Mouse (Mus musculus) kidney, embryonic 16.5 days (tissue): Measurements from ENCODE around the gene Tnpo3. TPM values are rescaled to one million over a fixed set of nuclear protein-coding genes. Genes with fewer than 3 reads are reported as not detected.
"Not testable (repeated sequence)": the region's sequence is repeated elsewhere in the genome, so short reads cannot be mapped to it uniquely, and the experiment has no call there.

Experiments
- ATAC-seq: fragments of 200-750 bp; cut with Nextera tagmentation; 2 replicates; pipeline ENCODE4 v1.8.0; 2017; ENCODE audit warnings: moderate TSS enrichment; ENCODE audit not compliant: low FRiP score, low TSS enrichment
- H3K27ac ChIP-seq: fragments of 300-500 bp; sonication (generic); 2 replicates; pipeline ENCODE4 v1.5.1; 2014; ENCODE audit warnings: low read length
- H3K27me3 ChIP-seq: fragments of 300-500 bp; sonication (generic); 2 replicates; pipeline ENCODE4 v1.6.1; 2014; ENCODE audit warnings: low read length, control low read depth, mixed read lengths; ENCODE audit not compliant: insufficient read depth
- H3K36me3 ChIP-seq: fragments of 300-500 bp; sonication (generic); 2 replicates; pipeline ENCODE4 v1.6.1; 2014; ENCODE audit warnings: low read length, control low read depth, mixed read lengths; ENCODE audit not compliant: insufficient read depth
- H3K4me1 ChIP-seq: fragments of 300-500 bp; sonication (generic); 2 replicates; pipeline ENCODE4 v1.6.1; 2014; ENCODE audit warnings: low read length, control low read depth, mixed read lengths; ENCODE audit not compliant: insufficient read depth
- H3K4me2 ChIP-seq: fragments of 300-500 bp; sonication (generic); replicated peaks from 2 replicates; pipeline ENCODE4 v1.6.1; 2014; ENCODE audit warnings: low read depth, low read length
- H3K4me3 ChIP-seq: fragments of 300-500 bp; sonication (generic); 2 replicates; pipeline ENCODE4 v1.5.1; 2014; ENCODE audit warnings: mild to moderate bottlenecking, low read length
- H3K9ac ChIP-seq: fragments of 300-500 bp; sonication (generic); replicated peaks from 2 replicates; pipeline ENCODE4 v1.6.1; 2014; ENCODE audit warnings: low read length
- H3K9me3 ChIP-seq: fragments of 300-500 bp; sonication (generic); 2 replicates; pipeline ENCODE4 v1.6.1; 2016; ENCODE audit warnings: low read length, control low read depth
- WGBS: fragments of 180-500 bp; shearing (Covaris S2); extraction: QIAGEN DNeasy Blood & Tissue Kit; methylation state at CpG from one replicate; pipeline ENCODE4 v1.1.7; 2014; 5-methylcytosine and 5-hydroxymethylcytosine counted together
- polyA plus RNA-seq: library from polyadenylated mRNA; unstranded; fragments of >200 nt; fragmentation: Nextera tagmentation; extraction: Ambion mirVana; gene quantifications from 2 replicates; pipeline ENCODE4 v1.2.1, GENCODE M21; 2015

Tnpo3 gene
- polyA plus RNA-seq, 1 experiment from 2014 or later = 101 TPM

DNA sequence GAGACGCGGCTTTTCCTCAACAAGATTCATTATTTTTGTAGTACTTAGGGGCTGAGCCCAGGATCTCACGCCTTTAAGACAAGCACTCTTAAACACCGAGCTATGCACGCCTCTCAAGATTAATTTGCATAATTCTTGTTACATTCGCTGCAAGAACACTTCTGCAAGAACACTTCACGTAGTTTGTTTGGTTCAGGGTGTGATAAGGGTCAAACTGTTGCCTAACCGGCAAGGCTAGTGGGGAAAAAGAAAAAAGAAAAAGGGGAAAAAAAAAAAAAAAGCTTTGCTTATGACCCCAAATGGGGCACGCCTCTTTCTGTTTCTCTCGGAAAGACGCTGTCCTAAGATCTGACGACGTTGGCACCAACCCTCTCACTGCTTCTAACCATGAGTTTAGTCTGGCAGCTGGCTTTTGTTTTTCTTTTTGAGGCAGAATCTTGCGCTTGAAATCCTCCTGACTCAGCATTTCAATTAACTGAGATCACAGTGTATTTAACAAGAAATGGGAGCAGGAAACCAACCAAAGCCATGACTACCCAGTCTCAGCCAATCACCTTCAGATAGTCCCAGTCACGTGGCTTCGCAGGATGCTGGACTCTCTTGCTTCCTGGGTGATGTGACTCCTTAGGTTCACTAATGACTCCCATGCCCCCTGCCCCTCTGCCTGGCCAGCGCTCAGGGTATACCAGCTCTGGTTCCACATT, 11.3 kb upstream of the Tnpo3 start:
- H3K4me2 ChIP-seq = no peak overlapping the region
- no peak overlapping the region for H3K27ac ChIP-seq
- H3K4me3 ChIP-seq = no peak overlapping the region
- H3K4me1 ChIP-seq = no peaks in the 10 kb centered on the region
- 65% methylated on average over 17 of the region's 17 CpGs for WGBS
- ATAC-seq = no peak
- H3K36me3 ChIP-seq = no peaks in the 10 kb centered on the region
- peaks cover 3% of the 10 kb centered on the region; the same call in 1 of the 2 replicates for H3K27me3 ChIP-seq
- H3K9me3 ChIP-seq = no peaks in the 10 kb centered on the region
- H3K9ac ChIP-seq = no peak overlapping the region

DNA sequence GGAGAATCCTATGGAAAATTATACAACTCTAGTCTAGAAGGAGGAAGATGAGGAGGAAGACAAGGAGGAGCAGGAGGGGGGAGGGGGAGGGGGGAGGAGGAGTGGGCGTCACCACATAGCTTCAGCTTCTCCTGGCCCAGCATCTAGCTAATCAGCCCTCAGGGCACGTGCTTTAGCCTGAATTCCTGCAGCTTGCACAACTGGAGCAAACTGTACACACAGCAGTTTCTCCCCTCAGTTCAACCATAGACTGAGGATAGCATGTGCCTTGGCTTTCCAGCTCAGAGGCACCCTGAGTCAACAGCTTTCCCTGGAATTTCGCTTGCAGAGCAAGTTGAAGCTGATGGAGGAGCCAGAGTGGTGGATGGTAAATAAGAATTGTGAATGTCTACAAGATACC, 10.5 kb upstream of the Tnpo3 start:
- Histone ChIP-seq H3K27me3 (peaks cover 3% of the 10 kb centered on the region; the same call in 1 of the 2 replicates), H3K4me3 (no peak overlapping the region), H3K4me1 (no peaks in the 10 kb centered on the region), H3K9ac (no peak overlapping the region), H3K4me2 (no peak overlapping the region), H3K27ac (no peak overlapping the region), H3K9me3 (no peaks in the 10 kb centered on the region), H3K36me3 (no peaks in the 10 kb centered on the region)
- ATAC-seq = no peak
- WGBS = 29% methylated on average over 3 of the region's 3 CpGs

DNA sequence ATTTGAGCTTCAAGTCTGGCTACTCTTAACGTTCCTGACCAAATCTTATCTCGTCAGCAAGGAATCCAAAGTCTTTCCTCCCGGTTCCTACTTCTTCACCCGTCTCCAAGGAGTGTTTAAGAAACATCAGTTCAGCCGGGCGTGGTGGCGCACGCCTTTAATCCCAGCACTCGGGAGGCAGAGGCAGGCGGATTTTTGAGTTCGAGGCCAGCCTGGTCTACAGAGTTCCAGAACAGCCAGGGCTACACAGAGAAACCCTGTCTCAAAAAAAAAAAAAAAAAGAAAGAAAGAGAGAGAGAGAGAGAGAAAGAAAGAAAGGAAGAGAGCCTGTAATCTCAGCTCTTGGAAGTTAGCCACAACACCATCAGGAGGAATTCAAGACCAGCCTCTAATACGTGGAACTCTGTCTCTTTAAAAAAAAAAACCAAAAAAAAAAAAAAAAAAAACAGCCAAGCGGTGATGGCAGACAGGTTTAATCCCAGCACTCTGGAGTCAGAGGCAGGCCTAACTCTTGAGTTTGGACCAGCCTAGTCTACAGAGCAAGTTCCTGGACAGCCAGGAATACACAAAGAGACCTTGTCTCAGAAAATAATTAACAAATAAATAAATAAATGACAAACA, 443 bp upstream of the Tnpo3 start:
- peak overlapping the region; percentile 94 for H3K27ac ChIP-seq
- WGBS = 27% methylated on average over 13 of the region's 13 CpGs
- H3K27me3 ChIP-seq, H3K36me3 ChIP-seq, H3K4me1 ChIP-seq, H3K9me3 ChIP-seq, ATAC-seq: not testable (repeated sequence)
- peak overlapping the region; percentile 57 for H3K4me2 ChIP-seq
- peak overlapping the region; percentile 100 for H3K4me3 ChIP-seq
- peak overlapping the region; percentile 96 for H3K9ac ChIP-seq

- Histone ChIP-seq H3K27me3 (no peaks in the 10 kb centered on the region), H3K4me1 (no peaks in the 10 kb centered on the region), H3K4me2 (no peak overlapping the region), H3K9me3 (no peaks in the 10 kb centered on the region), H3K36me3 (no peaks in the 10 kb centered on the region), H3K27ac (no peak overlapping the region), H3K4me3 (no peak overlapping the region), H3K9ac (no peak overlapping the region)
- no peak for ATAC-seq
Observed at GRCm38 (mm10) chr6:29600188-29600587, 9.5 kb downstream of the Tnpo3 start.

GRCm38 (mm10) chr6:29595656-29596055, 14.0 kb downstream of the Tnpo3 start:
- no peak for ATAC-seq
- Histone ChIP-seq H3K36me3 (no peaks in the 10 kb centered on the region), H3K9ac (no peak overlapping the region), H3K4me2 (no peak overlapping the region), H3K27ac (no peak overlapping the region), H3K4me3 (no peak overlapping the region), H3K27me3 (no peaks in the 10 kb centered on the region), H3K4me1 (no peaks in the 10 kb centered on the region), H3K9me3 (no peaks in the 10 kb centered on the region)
- 82% methylated on average over 2 of the region's 2 CpGs for WGBS

DNA sequence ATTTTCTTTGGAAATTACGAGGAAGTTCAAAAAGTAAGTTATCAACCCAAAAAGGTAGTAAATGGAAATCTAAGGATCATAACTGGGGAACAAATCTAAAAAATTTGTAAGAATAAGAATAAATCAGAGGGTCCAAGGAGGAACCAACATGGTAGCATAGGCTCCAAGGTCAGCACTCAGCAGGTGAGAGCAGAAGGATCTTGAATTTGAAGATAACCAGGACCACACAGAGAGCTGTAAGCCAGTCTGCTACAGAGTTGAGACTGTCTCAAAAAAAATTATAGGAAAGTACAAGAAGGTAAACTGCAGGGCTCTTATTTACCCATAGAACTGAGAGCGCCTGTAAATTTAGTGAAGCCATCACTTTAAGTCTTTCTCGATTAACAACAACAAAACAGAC, 28.5 kb downstream of the Tnpo3 start:
- Histone ChIP-seq H3K27me3 (no peaks in the 10 kb centered on the region), H3K4me3 (no peak overlapping the region), H3K4me1 (no peaks in the 10 kb centered on the region), H3K4me2 (no peak overlapping the region), H3K9me3 (peaks cover 5% of the 10 kb centered on the region; the same call in 1 of the 2 replicates), H3K36me3 (peaks cover 64% of the 10 kb centered on the region), H3K9ac (no peak overlapping the region), H3K27ac (no peak overlapping the region)
- no peak for ATAC-seq
- 93% methylated on average over 3 of the region's 3 CpGs for WGBS

GRCm38 (mm10) chr6:29580770-29581169, 28.9 kb downstream of the Tnpo3 start:
- WGBS = 92% methylated on average over 1 of the region's 1 CpGs
- Histone ChIP-seq H3K4me3 (no peak overlapping the region), H3K9me3 (peaks cover 5% of the 10 kb centered on the region; the same call in 1 of the 2 replicates), H3K4me2 (no peak overlapping the region), H3K4me1 (no peaks in the 10 kb centered on the region), H3K27me3 (no peaks in the 10 kb centered on the region), H3K27ac (no peak overlapping the region), H3K9ac (no peak overlapping the region), H3K36me3 (peaks cover 62% of the 10 kb centered on the region)
- ATAC-seq = no peak

DNA sequence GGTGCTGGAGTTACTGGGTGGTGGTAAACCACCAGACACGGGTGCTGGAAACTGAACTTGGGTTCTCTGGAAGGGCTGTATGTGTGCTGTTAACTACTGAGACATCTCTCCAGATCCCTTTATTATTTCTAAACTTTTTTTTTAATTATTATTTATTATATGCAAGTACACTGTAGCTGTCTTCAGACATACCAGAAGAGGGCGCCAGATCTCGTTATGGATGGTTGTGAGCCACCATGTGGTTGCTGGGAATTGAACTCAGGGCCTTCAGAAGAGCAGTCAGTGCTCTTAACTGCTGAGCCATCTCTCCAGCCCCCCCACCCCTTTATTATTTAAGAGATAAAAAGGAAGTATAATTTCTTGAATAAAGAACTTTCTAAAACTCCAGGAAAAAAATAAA, 33.3 kb downstream of the Tnpo3 start:
- not testable (repeated sequence) for H3K4me2 ChIP-seq, H3K27ac ChIP-seq, H3K4me3 ChIP-seq, H3K9ac ChIP-seq, H3K27me3 ChIP-seq, ATAC-seq, H3K9me3 ChIP-seq, H3K4me1 ChIP-seq
- 97% methylated on average over 3 of the region's 3 CpGs for WGBS
- H3K36me3 ChIP-seq = peaks cover 72% of the 10 kb centered on the region

GRCm38 (mm10) chr6:29557112-29557511, 52.6 kb downstream of the Tnpo3 start:
- ATAC-seq = no peak
- no peak overlapping the region for H3K4me3 ChIP-seq
- WGBS = 92% methylated on average over 2 of the region's 2 CpGs
- no peaks in the 10 kb centered on the region for H3K4me1 ChIP-seq
- H3K9me3 ChIP-seq = no peaks in the 10 kb centered on the region
- H3K9ac ChIP-seq = no peak overlapping the region
- peaks cover 67% of the 10 kb centered on the region for H3K36me3 ChIP-seq
- H3K27me3 ChIP-seq = no peaks in the 10 kb centered on the region
- H3K27ac ChIP-seq = no peak overlapping the region
- no peak overlapping the region for H3K4me2 ChIP-seq

DNA sequence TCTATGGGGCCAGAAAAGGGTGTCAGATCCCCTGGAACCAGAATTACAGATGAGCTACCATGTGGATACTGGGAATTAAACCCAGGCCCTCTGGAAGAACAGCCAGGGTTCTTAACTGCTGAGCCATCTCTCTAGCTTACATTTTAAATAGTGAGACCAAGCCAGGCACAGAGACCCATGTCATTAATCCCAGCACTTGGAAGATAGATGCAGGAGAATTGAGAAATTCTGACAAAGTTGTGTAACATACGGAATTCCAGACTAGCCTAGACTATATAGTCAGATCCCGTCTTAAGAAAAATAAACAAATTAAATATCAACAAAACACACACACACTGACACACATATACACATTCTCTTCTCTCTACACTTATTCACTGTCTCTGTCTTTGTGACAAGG, 57.2 kb downstream of the Tnpo3 start:
- no peak overlapping the region for H3K4me2 ChIP-seq
- H3K27ac ChIP-seq = no peak overlapping the region
- no peaks in the 10 kb centered on the region for H3K9me3 ChIP-seq
- peaks cover 66% of the 10 kb centered on the region for H3K36me3 ChIP-seq
- 95% methylated on average over 2 of the region's 2 CpGs for WGBS
- no peaks in the 10 kb centered on the region for H3K27me3 ChIP-seq
- no peaks in the 10 kb centered on the region for H3K4me1 ChIP-seq
- ATAC-seq = no peak
- no peak overlapping the region for H3K9ac ChIP-seq
- H3K4me3 ChIP-seq = no peak overlapping the region
